Mouse (Mus musculus) adrenal gland, postnatal 14 days (tissue): ENCODE measurements around the gene Ets1. TPM values are rescaled to one million over a fixed set of nuclear protein-coding genes. Genes with fewer than 3 reads are reported as not detected.

Experiments
- DNase-seq: peaks from one replicate; pipeline ENCODE4 v3.0.0; 2021; ENCODE audit warnings: mixed read lengths
- total RNA-seq: library from RNA; stranded (reverse); gene quantifications from 2 replicates; pipeline ENCODE4 v1.2.3, GENCODE M21; 2021

The Ets1 gene
- total RNA-seq, 1 experiment from 2014 or later: 60.0 TPM

GRCm38 (mm10) chr9:32695492-32696190, 59.6 kb downstream of the Ets1 start:
- peak; percentile 97 for DNase-seq

- DNase-seq: no peak
Observed at GRCm38 (mm10) chr9:32696259-32696658, 60.2 kb downstream of the Ets1 start.

- DNase-seq: peak; percentile 63
Observed at GRCm38 (mm10) chr9:32696717-32697116, 60.7 kb downstream of the Ets1 start.

GRCm38 (mm10) chr9:32697291-32698110, 61.5 kb downstream of the Ets1 start:
- no peak for DNase-seq

- no peak for DNase-seq
Observed at GRCm38 (mm10) chr9:32698766-32699165, 62.7 kb downstream of the Ets1 start.

- no peak for DNase-seq
Observed at GRCm38 (mm10) chr9:32699391-32699841, 63.4 kb downstream of the Ets1 start.

- DNase-seq: no peak
Observed at GRCm38 (mm10) chr9:32700091-32700905, 64.3 kb downstream of the Ets1 start.

GRCm38 (mm10) chr9:32701126-32701997, 65.3 kb downstream of the Ets1 start:
- DNase-seq: no peak

GRCm38 (mm10) chr9:32701998-32702305, 65.9 kb downstream of the Ets1 start:
- DNase-seq: no peak

GRCm38 (mm10) chr9:32702836-32703395, 66.9 kb downstream of the Ets1 start:
- no peak for DNase-seq

GRCm38 (mm10) chr9:32703976-32704745, 68.1 kb downstream of the Ets1 start:
- DNase-seq: no peak

- DNase-seq: peak; percentile 28
Observed at GRCm38 (mm10) chr9:32705827-32706478, 69.9 kb downstream of the Ets1 start.

- no peak for DNase-seq
Observed at GRCm38 (mm10) chr9:32707436-32707835, 71.4 kb downstream of the Ets1 start.

GRCm38 (mm10) chr9:32708491-32708890, 72.5 kb downstream of the Ets1 start:
- DNase-seq: no peak

GRCm38 (mm10) chr9:32709359-32709758, 73.3 kb downstream of the Ets1 start:
- peak; percentile 36 for DNase-seq

- DNase-seq: no peak
Observed at GRCm38 (mm10) chr9:32709764-32710734, 74.0 kb downstream of the Ets1 start.

GRCm38 (mm10) chr9:32710987-32711652, 75.1 kb downstream of the Ets1 start:
- no peak for DNase-seq

GRCm38 (mm10) chr9:32711768-32712167, 75.7 kb downstream of the Ets1 start:
- peak; percentile 18 for DNase-seq
